Mouse (Mus musculus): ENCODE data around the gene Myt1l. TPM values are rescaled to one million over a fixed set of nuclear protein-coding genes. Genes with fewer than 3 reads are reported as not detected.

The Myt1l gene
- polyA plus RNA-seq, 1 experiment: not detected

DNA sequence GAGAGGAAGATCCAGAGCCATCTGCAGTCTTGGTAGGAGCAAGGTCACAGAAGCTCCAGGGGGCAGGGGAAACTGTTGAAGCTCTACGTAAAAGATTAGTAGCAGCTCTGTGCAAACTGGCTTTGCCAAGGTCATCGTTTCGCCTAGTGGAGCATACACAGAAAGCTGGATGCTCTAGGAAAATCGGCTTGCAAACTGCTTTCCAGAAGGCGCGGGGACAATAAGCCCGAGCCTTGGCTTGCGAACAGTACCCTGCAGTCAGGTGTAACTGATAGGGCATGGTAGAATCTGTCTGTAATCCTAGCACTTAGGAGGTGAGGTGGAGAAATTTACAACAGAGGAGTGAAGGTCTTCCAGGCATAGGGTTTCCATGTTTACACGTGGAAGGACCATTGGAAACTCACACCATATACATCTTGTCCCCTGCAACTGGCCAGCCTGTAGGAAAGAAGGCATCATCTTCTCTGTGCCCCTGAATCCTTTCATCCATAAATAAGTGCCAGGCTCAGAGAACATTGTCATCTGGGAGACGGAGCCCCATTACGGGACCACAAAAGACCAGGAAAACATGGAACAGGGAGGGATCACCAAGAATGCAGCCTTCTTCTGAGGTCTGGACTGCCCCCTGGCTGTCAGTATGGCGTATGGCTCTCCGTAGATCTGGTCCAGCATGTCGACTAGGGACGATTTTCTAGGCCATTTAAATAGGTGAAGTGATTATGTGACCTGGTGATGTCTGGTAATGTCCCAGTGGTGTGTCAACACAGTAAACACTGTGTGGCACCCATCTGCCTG, 100.0 kb downstream of the Myt1l start:
- no peak for TF ChIP-seq POLR2A (IDR thresholded peaks at IDR 0.05; ENCODE audit: borderline replicate concordance, control insufficient read depth, low read depth, low read length)
- TF ChIP-seq CTCF (IDR thresholded peaks at IDR 0.05; ENCODE audit: control insufficient read depth, insufficient read depth, low read length): no peak
- Histone ChIP-seq H3K27ac (ENCODE audit: control insufficient read depth, insufficient read depth, low read depth, low read length, poor library complexity) (no peak overlapping the region), H3K4me3 (replicated peaks; ENCODE audit: control insufficient read depth, low read depth, low read length) (no peak overlapping the region), H3K4me1 (ENCODE audit: control insufficient read depth, insufficient read depth, low read length) (no peaks in the 10 kb centered on the region)
- 65% methylated on average over 15 of the region's 15 CpGs for WGBS

DNA sequence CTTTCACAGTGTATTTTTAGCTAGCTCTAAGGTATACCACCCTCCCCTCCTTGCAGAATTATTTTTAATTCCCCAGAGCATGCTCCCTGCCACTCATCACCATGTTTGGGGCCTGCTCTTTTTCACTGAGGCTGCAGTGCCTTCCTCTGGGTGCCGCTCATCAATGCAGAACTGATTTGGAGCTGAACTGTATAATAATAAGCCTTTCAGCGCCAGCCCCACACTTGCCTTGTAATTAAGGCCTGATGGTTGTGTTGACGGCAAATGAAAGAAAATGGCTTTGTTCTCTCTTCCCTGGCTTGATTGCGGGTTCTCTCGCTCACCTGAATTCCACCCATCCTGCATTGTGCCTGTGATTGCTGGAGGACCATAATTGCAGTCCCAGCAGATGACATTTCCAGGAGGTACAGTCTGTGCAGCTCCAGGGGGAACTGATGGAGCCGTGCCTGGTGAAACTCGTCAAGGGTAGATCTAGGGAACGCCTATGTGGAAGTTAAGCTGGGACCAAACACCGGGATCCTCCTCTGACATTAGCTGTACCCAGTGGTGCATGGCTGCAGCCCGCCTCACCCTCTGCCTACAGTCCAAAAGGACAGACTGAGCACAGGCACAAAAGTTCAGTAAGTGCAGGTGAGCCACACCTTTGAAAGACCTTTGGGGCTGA, 101.8 kb downstream of the Myt1l start:
- Histone ChIP-seq H3K27ac (ENCODE audit: control insufficient read depth, insufficient read depth, low read depth, low read length, poor library complexity) (no peak overlapping the region), H3K4me1 (ENCODE audit: control insufficient read depth, insufficient read depth, low read length) (no peaks in the 10 kb centered on the region), H3K4me3 (replicated peaks; ENCODE audit: control insufficient read depth, low read depth, low read length) (no peak overlapping the region)
- WGBS: 76% methylated on average over 10 of the region's 10 CpGs
- TF ChIP-seq CTCF (IDR thresholded peaks at IDR 0.05; ENCODE audit: control insufficient read depth, insufficient read depth, low read length) (no peak), POLR2A (IDR thresholded peaks at IDR 0.05; ENCODE audit: borderline replicate concordance, control insufficient read depth, low read depth, low read length) (no peak)

DNA sequence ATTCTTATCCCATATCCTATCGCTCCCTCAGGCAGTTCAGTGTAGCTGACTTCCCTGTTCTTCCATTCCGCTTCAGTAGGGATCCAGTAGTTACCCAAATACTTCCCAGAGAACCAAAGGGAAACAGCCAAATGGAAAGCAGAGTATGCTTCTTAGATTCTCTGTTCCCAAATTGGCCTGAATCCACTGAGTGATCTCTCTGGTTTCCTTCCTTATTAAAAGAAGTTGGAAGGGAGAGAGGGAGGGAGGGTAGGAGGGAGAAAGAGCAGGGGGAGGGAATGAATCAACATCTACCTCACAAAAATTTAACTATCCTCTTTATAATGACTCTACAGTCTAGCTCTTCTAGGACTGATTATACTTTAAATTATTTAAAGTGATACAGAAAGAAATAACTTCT, 106.3 kb downstream of the Myt1l start:
- WGBS: 77% methylated on average over 2 of the region's 2 CpGs
- TF ChIP-seq POLR2A (IDR thresholded peaks at IDR 0.05; ENCODE audit: borderline replicate concordance, control insufficient read depth, low read depth, low read length) (no peak), CTCF (IDR thresholded peaks at IDR 0.05; ENCODE audit: control insufficient read depth, insufficient read depth, low read length) (no peak)

DNA sequence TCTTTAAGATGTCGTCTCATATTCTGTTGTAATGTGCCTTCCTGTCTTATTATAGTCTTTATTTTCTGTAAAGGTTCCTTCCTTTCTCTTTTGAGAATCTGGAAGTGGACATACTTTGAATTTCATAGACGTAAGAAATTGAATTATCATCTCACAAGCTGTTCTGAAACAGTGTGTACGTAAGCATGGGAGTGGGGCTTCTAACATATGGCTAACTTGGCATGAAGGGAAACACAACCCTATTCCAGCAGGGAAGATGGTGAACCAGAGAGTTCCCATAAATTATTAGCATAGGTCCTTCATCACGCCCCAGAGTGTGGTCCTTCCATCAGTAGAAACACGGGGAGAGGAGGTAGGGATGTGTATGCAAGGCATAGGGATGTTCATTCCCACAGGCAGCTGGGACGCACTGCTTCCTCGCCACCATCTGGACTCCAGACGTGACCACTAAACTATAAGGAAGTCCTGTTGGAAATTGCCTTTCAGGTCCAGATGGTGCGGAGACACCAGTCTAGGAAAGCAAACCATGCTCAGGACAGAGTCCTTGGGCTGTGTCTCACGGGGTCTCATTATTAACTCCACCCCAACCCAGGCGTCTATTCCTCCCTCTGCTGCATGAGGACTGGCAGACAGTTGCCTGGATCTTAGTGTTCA, 111.5 kb downstream of the Myt1l start:
- WGBS: 70% methylated on average over 11 of the region's 11 CpGs
- Histone ChIP-seq H3K4me1 (ENCODE audit: control insufficient read depth, insufficient read depth, low read length) (no peaks in the 10 kb centered on the region), H3K27ac (ENCODE audit: control insufficient read depth, insufficient read depth, low read depth, low read length, poor library complexity) (no peak overlapping the region), H3K4me3 (replicated peaks; ENCODE audit: control insufficient read depth, low read depth, low read length) (no peak overlapping the region)
- TF ChIP-seq POLR2A (IDR thresholded peaks at IDR 0.05; ENCODE audit: borderline replicate concordance, control insufficient read depth, low read depth, low read length): no peak
- no peak for TF ChIP-seq CTCF (IDR thresholded peaks at IDR 0.05; ENCODE audit: control insufficient read depth, insufficient read depth, low read length)

More for the DNA sequence above, 106.3 kb downstream of the Myt1l start:
- H3K4me1 ChIP-seq (ENCODE audit: control insufficient read depth, insufficient read depth, low read length): no peaks in the 10 kb centered on the region
- H3K27ac ChIP-seq (ENCODE audit: control insufficient read depth, insufficient read depth, low read depth, low read length, poor library complexity): no peak overlapping the region
- H3K4me3 ChIP-seq (replicated peaks; ENCODE audit: control insufficient read depth, low read depth, low read length): no peak overlapping the region

DNA sequence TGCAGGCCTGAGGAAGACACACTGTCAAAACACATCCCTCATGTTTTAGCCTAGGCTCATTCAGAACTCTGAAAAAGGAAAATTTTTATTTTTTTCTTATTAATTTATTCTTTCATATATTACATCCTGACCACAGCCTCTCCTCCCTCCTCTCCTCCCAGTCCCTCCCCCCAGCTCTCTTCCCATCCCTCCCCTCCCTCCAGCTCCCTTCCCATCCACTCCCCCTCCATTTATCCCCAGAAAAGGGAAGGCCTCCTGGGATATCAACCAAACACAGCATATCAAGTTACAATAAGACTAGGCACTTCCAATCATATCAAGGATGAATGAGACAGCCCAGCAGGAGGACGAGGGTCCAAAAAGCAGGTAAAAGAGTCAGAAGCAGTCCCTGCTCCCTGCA, 112.0 kb downstream of the Myt1l start:
- H3K4me3 ChIP-seq (replicated peaks; ENCODE audit: control insufficient read depth, low read depth, low read length): no peak overlapping the region
- H3K27ac ChIP-seq (ENCODE audit: control insufficient read depth, insufficient read depth, low read depth, low read length, poor library complexity): no peak overlapping the region
- no peak for TF ChIP-seq CTCF (IDR thresholded peaks at IDR 0.05; ENCODE audit: control insufficient read depth, insufficient read depth, low read length)
- TF ChIP-seq POLR2A (IDR thresholded peaks at IDR 0.05; ENCODE audit: borderline replicate concordance, control insufficient read depth, low read depth, low read length): no peak
- H3K4me1 ChIP-seq (ENCODE audit: control insufficient read depth, insufficient read depth, low read length): no peaks in the 10 kb centered on the region
- 73% methylated on average over 1 of the region's 1 CpGs for WGBS

DNA sequence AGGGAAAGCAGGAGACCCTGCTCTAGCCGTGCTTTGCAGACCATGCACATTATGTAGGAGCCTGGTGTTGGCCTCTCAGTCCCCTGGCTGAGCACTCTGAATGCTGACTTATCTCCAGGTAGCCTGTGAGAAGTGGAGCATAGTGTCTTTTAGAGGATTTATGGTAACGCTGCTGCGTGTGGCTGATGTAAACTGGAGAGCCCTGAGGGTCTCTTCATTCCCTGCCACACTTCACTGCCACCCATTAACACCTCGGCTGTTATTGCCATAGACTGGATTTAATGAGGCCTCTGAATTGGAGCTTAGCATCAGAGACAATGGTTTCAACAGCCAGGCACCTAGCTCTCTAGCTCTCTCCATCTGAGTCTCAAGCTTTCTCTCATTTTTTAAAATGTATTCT, 114.7 kb downstream of the Myt1l start:
- no peak for TF ChIP-seq CTCF (IDR thresholded peaks at IDR 0.05; ENCODE audit: control insufficient read depth, insufficient read depth, low read length)
- no peak for TF ChIP-seq POLR2A (IDR thresholded peaks at IDR 0.05; ENCODE audit: borderline replicate concordance, control insufficient read depth, low read depth, low read length)
- H3K4me3 ChIP-seq (replicated peaks; ENCODE audit: control insufficient read depth, low read depth, low read length): no peak overlapping the region
- no peaks in the 10 kb centered on the region for H3K4me1 ChIP-seq (ENCODE audit: control insufficient read depth, insufficient read depth, low read length)
- WGBS: 42% methylated on average over 4 of the region's 4 CpGs
- no peak overlapping the region for H3K27ac ChIP-seq (ENCODE audit: control insufficient read depth, insufficient read depth, low read depth, low read length, poor library complexity)

DNA sequence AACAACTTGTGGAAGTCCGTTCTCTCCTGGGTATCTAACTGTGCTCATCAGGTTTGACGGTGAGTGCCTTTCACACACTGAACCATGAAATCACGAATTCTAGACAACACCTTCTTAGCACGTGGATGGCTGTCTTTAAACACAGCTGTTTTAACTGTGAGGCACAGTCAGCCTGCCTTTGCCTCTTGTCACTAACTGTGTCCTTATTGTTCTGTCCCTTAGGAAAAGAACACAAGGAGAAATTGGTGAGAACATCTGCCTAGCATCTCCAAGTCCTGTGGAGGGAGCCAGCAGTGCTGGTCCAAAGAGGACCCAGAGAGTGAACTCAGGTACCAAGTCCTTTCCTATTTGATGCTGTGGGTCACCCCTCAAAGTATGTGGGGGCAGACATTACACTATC, 115.9 kb downstream of the Myt1l start:
- H3K27ac ChIP-seq (ENCODE audit: control insufficient read depth, insufficient read depth, low read depth, low read length, poor library complexity): no peak overlapping the region
- no peaks in the 10 kb centered on the region for H3K4me1 ChIP-seq (ENCODE audit: control insufficient read depth, insufficient read depth, low read length)
- TF ChIP-seq CTCF (IDR thresholded peaks at IDR 0.05; ENCODE audit: control insufficient read depth, insufficient read depth, low read length) (no peak), POLR2A (IDR thresholded peaks at IDR 0.05; ENCODE audit: borderline replicate concordance, control insufficient read depth, low read depth, low read length) (no peak)
- H3K4me3 ChIP-seq (replicated peaks; ENCODE audit: control insufficient read depth, low read depth, low read length): no peak overlapping the region
- 77% methylated on average over 4 of the region's 4 CpGs for WGBS

DNA sequence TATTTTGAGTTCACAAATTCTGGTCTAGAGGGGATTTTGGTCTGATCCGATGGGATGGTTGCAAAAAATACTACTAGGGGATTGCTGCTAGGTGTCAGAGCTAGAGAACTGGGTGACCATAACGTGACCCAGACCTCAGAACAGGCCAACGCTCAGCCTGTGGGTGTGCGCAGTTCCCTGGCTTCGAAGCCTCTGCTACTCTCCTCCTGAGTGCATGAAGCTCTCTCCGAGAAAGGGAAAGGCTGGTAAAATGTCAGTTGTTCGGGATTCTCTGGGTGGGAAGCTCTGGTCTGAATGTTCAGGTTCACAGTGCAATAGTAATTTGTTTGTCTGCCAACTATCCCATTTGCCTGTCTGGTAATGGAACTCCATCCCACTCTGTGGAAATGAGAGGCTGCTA, 116.5 kb downstream of the Myt1l start:
- no peaks in the 10 kb centered on the region for H3K4me1 ChIP-seq (ENCODE audit: control insufficient read depth, insufficient read depth, low read length)
- no peak for TF ChIP-seq POLR2A (IDR thresholded peaks at IDR 0.05; ENCODE audit: borderline replicate concordance, control insufficient read depth, low read depth, low read length)
- no peak for TF ChIP-seq CTCF (IDR thresholded peaks at IDR 0.05; ENCODE audit: control insufficient read depth, insufficient read depth, low read length)

More for the DNA sequence above, 116.5 kb downstream of the Myt1l start:
- Histone ChIP-seq H3K27ac (ENCODE audit: control insufficient read depth, insufficient read depth, low read depth, low read length, poor library complexity) (no peak overlapping the region), H3K4me3 (replicated peaks; ENCODE audit: control insufficient read depth, low read depth, low read length) (no peak overlapping the region)
- WGBS: 79% methylated on average over 7 of the region's 7 CpGs
